Mouse (Mus musculus) frontal cortex, postnatal 10 days (tissue): ENCODE data around the gene Gm12394.
"Not testable (repeated sequence)": the region's sequence is repeated elsewhere in the genome, so short reads cannot be mapped to it uniquely, and the experiment has no call there.

Experiments
- DNase-seq, 2 experiments: peaks; one replicate each; pipeline ENCODE4 v3.0.0; 2022; ENCODE audit warnings: low spot score in 2 of 2, mixed read lengths in 1 of 2

Gene Gm12394

GRCm38 (mm10) chr4:42856671-42857070 is at the start of gene Gm12394:
Gm12394 (minus strand) TSS chr4:42856771.
- not testable (repeated sequence) for DNase-seq

- DNase-seq = no peak
Observed at GRCm38 (mm10) chr4:42904966-42905365, 48.4 kb upstream of the Gm12394 start.

GRCm38 (mm10) chr4:42904523-42904922 is 48.0 kb upstream of the Gm12394 start:
- no peak for DNase-seq

- no peak for DNase-seq
Observed at GRCm38 (mm10) chr4:42903942-42904341, 47.4 kb upstream of the Gm12394 start.

GRCm38 (mm10) chr4:42902730-42903129 is 46.2 kb upstream of the Gm12394 start:
- no peak for DNase-seq

- no peak for DNase-seq
Observed at GRCm38 (mm10) chr4:42902174-42902573, 45.6 kb upstream of the Gm12394 start.

- peak in 1 of 2 experiments; percentile 41 for DNase-seq
Observed at GRCm38 (mm10) chr4:42900878-42901277, 44.3 kb upstream of the Gm12394 start.

- DNase-seq = no peak
Observed at GRCm38 (mm10) chr4:42898914-42899313, 42.3 kb upstream of the Gm12394 start.

- DNase-seq = no peak
Observed at GRCm38 (mm10) chr4:42895118-42895517, 38.5 kb upstream of the Gm12394 start.

GRCm38 (mm10) chr4:42891176-42891575 is 34.6 kb upstream of the Gm12394 start:
- DNase-seq = no peak

- DNase-seq = no peak
Observed at GRCm38 (mm10) chr4:42888806-42889205, 32.2 kb upstream of the Gm12394 start.

GRCm38 (mm10) chr4:42886926-42887325 is 30.4 kb upstream of the Gm12394 start:
- peak in 1 of 2 experiments; percentile 32 for DNase-seq

- no peak for DNase-seq
Observed at GRCm38 (mm10) chr4:42880677-42880948, 24.0 kb upstream of the Gm12394 start.

- no peak for DNase-seq
Observed at GRCm38 (mm10) chr4:42879829-42880676, 23.5 kb upstream of the Gm12394 start.

GRCm38 (mm10) chr4:42877657-42878056 is 21.1 kb upstream of the Gm12394 start:
- no peak for DNase-seq

- DNase-seq = peak in 1 of 2 experiments; percentile 37
Observed at GRCm38 (mm10) chr4:42876586-42877291, 20.2 kb upstream of the Gm12394 start.

- no peak for DNase-seq
Observed at GRCm38 (mm10) chr4:42874134-42874533, 17.6 kb upstream of the Gm12394 start, which contains the start of gene Fam205c. Fam205c (minus strand) TSS chr4:42874234.

GRCm38 (mm10) chr4:42872746-42873435 is 16.3 kb upstream of the Gm12394 start:
- no peak for DNase-seq

GRCm38 (mm10) chr4:42872151-42872550 is 15.6 kb upstream of the Gm12394 start:
- no peak for DNase-seq

- DNase-seq = no peak
Observed at GRCm38 (mm10) chr4:42870748-42871147, 14.2 kb upstream of the Gm12394 start.

- no peak for DNase-seq
Observed at GRCm38 (mm10) chr4:42868193-42868592, 11.6 kb upstream of the Gm12394 start.

- DNase-seq = no peak
Observed at GRCm38 (mm10) chr4:42867390-42867789, 10.8 kb upstream of the Gm12394 start.
